Mouse (Mus musculus): ENCODE data around the gene Zp2.

GRCm38 (mm10) chr7:120106356-120106755, 38.7 kb downstream of the Zp2 start:
- TF ChIP-seq CTCF (IDR thresholded peaks at IDR 0.05) (no peak), EP300 (IDR thresholded peaks at IDR 0.05) (no peak)
